Mouse (Mus musculus) forebrain, embryonic 14.5 days (tissue): ENCODE data around the gene Syngr2. TPM values are rescaled to one million over a fixed set of nuclear protein-coding genes. Genes with fewer than 3 reads are reported as not detected.
A peak's percentile ranks its signal among the peaks of the same experiment; 100 is the strongest.

ENCODE experiments used
- ATAC-seq: fragments of 200-750 bp; cut with Nextera tagmentation; 2 replicates; pipeline ENCODE4 v1.8.0; 2017; ENCODE audit warnings: mild to moderate bottlenecking, moderate library complexity
- DNase-seq: peaks from one replicate; pipeline ENCODE4 v3.0.0-alpha.2; 2015; ENCODE audit warnings: low spot score
- H3K27ac ChIP-seq: fragments of 300-500 bp; sonication (generic); 2 replicates; pipeline ENCODE4 v1.5.1; 2014; ENCODE audit warnings: low read depth, mild to moderate bottlenecking, control low read depth, low read length, moderate library complexity
- H3K27me3 ChIP-seq: fragments of 300-500 bp; sonication (generic); replicated peaks from 2 replicates; pipeline ENCODE4 v1.6.1; 2014; ENCODE audit warnings: low read length, control low read depth, mixed read lengths; ENCODE audit not compliant: control insufficient read depth, insufficient read depth
- H3K36me3 ChIP-seq: fragments of 300-500 bp; sonication (generic); 2 replicates; pipeline ENCODE4 v1.6.1; 2014; ENCODE audit warnings: low read length, control low read depth; ENCODE audit not compliant: control insufficient read depth, insufficient read depth
- H3K4me1 ChIP-seq: fragments of 300-500 bp; sonication (generic); 2 replicates; pipeline ENCODE4 v1.6.1; 2014; ENCODE audit warnings: antibody characterized with exemption, low read length, control low read depth; ENCODE audit not compliant: control insufficient read depth, insufficient read depth
- H3K4me2 ChIP-seq: fragments of 300-500 bp; sonication (generic); 2 replicates; pipeline ENCODE4 v1.6.1; 2014; ENCODE audit warnings: mild to moderate bottlenecking, control low read depth, low read length
- H3K4me3 ChIP-seq: fragments of 300-500 bp; sonication (generic); 2 replicates; pipeline ENCODE4 v1.5.1; 2014; ENCODE audit warnings: low read depth, low read length, control low read depth
- H3K9ac ChIP-seq: fragments of 300-500 bp; sonication (generic); 2 replicates; pipeline ENCODE4 v1.6.1; 2014; ENCODE audit warnings: mild to moderate bottlenecking, low read length, control low read depth, moderate library complexity
- H3K9me3 ChIP-seq: fragments of 300-500 bp; sonication (generic); replicated peaks from 2 replicates; pipeline ENCODE4 v1.6.1; 2016; ENCODE audit warnings: low read length, control low read depth, mixed read lengths; ENCODE audit not compliant: control insufficient read depth
- WGBS: fragments of 180-500 bp; shearing (Covaris S2); extraction: QIAGEN DNeasy Blood & Tissue Kit; methylation state at CpG from one replicate; pipeline ENCODE4 v1.1.7; 2014; 5-methylcytosine and 5-hydroxymethylcytosine counted together
- polyA plus RNA-seq: library from polyadenylated mRNA; unstranded; fragments of >200 nt; fragmentation: Nextera tagmentation; extraction: Ambion mirVana; gene quantifications from 2 replicates; pipeline ENCODE4 v1.2.1, GENCODE M21; 2014

Gene Syngr2
- polyA plus RNA-seq, 1 experiment from 2014 or later = 20.7 TPM

- no peak overlapping the region for H3K27ac ChIP-seq
- peak; percentile 41 for DNase-seq
- H3K4me1 ChIP-seq = 0 out of 2 replicates have a peak, but pooled peaks cover 2% of the 10 kb centered on the region
- no peaks in the 10 kb centered on the region for H3K27me3 ChIP-seq
- ATAC-seq = peak; percentile 24; the same call in 1 of the 2 replicates
- H3K36me3 ChIP-seq = peaks cover 30% of the 10 kb centered on the region
- H3K4me2 ChIP-seq = no peak overlapping the region
- H3K9ac ChIP-seq = no peak overlapping the region
- WGBS = 56% methylated on average over 7 of the region's 7 CpGs
- no peak overlapping the region for H3K4me3 ChIP-seq
- no peaks in the 10 kb centered on the region for H3K9me3 ChIP-seq
Observed at GRCm38 (mm10) chr11:117769683-117770047, 39.8 kb upstream of the Syngr2 start.

- Histone ChIP-seq H3K36me3 (0 out of 2 replicates have a peak, but pooled peaks cover 23% of the 10 kb centered on the region), H3K27me3 (no peaks in the 10 kb centered on the region), H3K27ac (no peak overlapping the region), H3K9me3 (no peaks in the 10 kb centered on the region), H3K4me1 (0 out of 2 replicates have a peak, but pooled peaks cover 2% of the 10 kb centered on the region), H3K9ac (no peak overlapping the region), H3K4me3 (no peak overlapping the region), H3K4me2 (no peak overlapping the region)
- WGBS = 87% methylated on average over 10 of the region's 10 CpGs
- no peak for ATAC-seq
- no peak for DNase-seq
Observed at GRCm38 (mm10) chr11:117770407-117770806, 39.1 kb upstream of the Syngr2 start.

GRCm38 (mm10) chr11:117772352-117772751, 37.1 kb upstream of the Syngr2 start:
- Histone ChIP-seq H3K27me3 (no peaks in the 10 kb centered on the region), H3K27ac (no peak overlapping the region), H3K4me2 (no peak overlapping the region), H3K9ac (no peak overlapping the region), H3K36me3 (0 out of 2 replicates have a peak, but pooled peaks cover 6% of the 10 kb centered on the region), H3K4me1 (0 out of 2 replicates have a peak, but pooled peaks cover 2% of the 10 kb centered on the region), H3K4me3 (no peak overlapping the region), H3K9me3 (no peaks in the 10 kb centered on the region)
- WGBS = 91% methylated on average over 7 of the region's 7 CpGs
- DNase-seq = no peak
- ATAC-seq = no peak

- Histone ChIP-seq H3K36me3 (no peaks in the 10 kb centered on the region), H3K9me3 (no peaks in the 10 kb centered on the region), H3K4me2 (no peak overlapping the region), H3K27ac (no peak overlapping the region), H3K4me3 (no peak overlapping the region), H3K4me1 (peaks cover 1% of the 10 kb centered on the region), H3K27me3 (peaks cover 6% of the 10 kb centered on the region), H3K9ac (no peak overlapping the region)
- DNase-seq = no peak
- 96% methylated on average over 10 of the region's 10 CpGs for WGBS
- no peak for ATAC-seq
Observed at GRCm38 (mm10) chr11:117774925-117775324, 34.5 kb upstream of the Syngr2 start.

- Histone ChIP-seq H3K36me3 (no peaks in the 10 kb centered on the region), H3K4me1 (peaks cover 6% of the 10 kb centered on the region), H3K9me3 (no peaks in the 10 kb centered on the region), H3K9ac (no peak overlapping the region), H3K4me2 (no peak overlapping the region), H3K4me3 (no peak overlapping the region), H3K27me3 (peaks cover 12% of the 10 kb centered on the region), H3K27ac (no peak overlapping the region)
- 95% methylated on average over 13 of the region's 13 CpGs for WGBS
- DNase-seq (no peak), ATAC-seq (no peak)
Observed at GRCm38 (mm10) chr11:117775540-117775939, 33.9 kb upstream of the Syngr2 start.

- H3K36me3 ChIP-seq = no peaks in the 10 kb centered on the region
- H3K4me2 ChIP-seq = no peak overlapping the region
- 92% methylated on average over 14 of the region's 14 CpGs for WGBS
- H3K4me3 ChIP-seq = no peak overlapping the region
- H3K9ac ChIP-seq = no peak overlapping the region
- H3K27ac ChIP-seq = no peak overlapping the region
- H3K27me3 ChIP-seq = peaks cover 19% of the 10 kb centered on the region
- H3K9me3 ChIP-seq = no peaks in the 10 kb centered on the region
- ATAC-seq = no peak
- H3K4me1 ChIP-seq = peaks cover 6% of the 10 kb centered on the region
- DNase-seq = no peak
Observed at GRCm38 (mm10) chr11:117776085-117776792, 33.2 kb upstream of the Syngr2 start.

- no peak overlapping the region for H3K27ac ChIP-seq
- no peaks in the 10 kb centered on the region for H3K9me3 ChIP-seq
- H3K27me3 ChIP-seq = peaks cover 28% of the 10 kb centered on the region
- no peak overlapping the region for H3K4me3 ChIP-seq
- no peaks in the 10 kb centered on the region for H3K36me3 ChIP-seq
- no peak for DNase-seq
- no peak overlapping the region for H3K9ac ChIP-seq
- no peak for ATAC-seq
- peaks cover 6% of the 10 kb centered on the region for H3K4me1 ChIP-seq
- no peak overlapping the region for H3K4me2 ChIP-seq
- WGBS = 86% methylated on average over 5 of the region's 5 CpGs
Observed at GRCm38 (mm10) chr11:117777111-117777510, 32.4 kb upstream of the Syngr2 start.

GRCm38 (mm10) chr11:117778031-117778430, 31.4 kb upstream of the Syngr2 start:
- Histone ChIP-seq H3K4me3 (no peak overlapping the region), H3K4me2 (no peak overlapping the region), H3K27me3 (peaks cover 36% of the 10 kb centered on the region), H3K9me3 (no peaks in the 10 kb centered on the region), H3K36me3 (no peaks in the 10 kb centered on the region), H3K4me1 (peaks cover 6% of the 10 kb centered on the region), H3K9ac (no peak overlapping the region), H3K27ac (no peak overlapping the region)
- no peak for ATAC-seq
- DNase-seq = no peak
- 94% methylated on average over 11 of the region's 11 CpGs for WGBS

GRCm38 (mm10) chr11:117778851-117779433, 30.5 kb upstream of the Syngr2 start:
- DNase-seq (no peak), ATAC-seq (no peak)
- Histone ChIP-seq H3K27ac (0 out of 2 replicates have a peak overlapping the region, but pooled peaks have one; percentile 6), H3K9me3 (no peaks in the 10 kb centered on the region), H3K4me1 (peaks cover 6% of the 10 kb centered on the region), H3K36me3 (no peaks in the 10 kb centered on the region), H3K27me3 (peaks cover 40% of the 10 kb centered on the region), H3K4me2 (peak overlapping the region; percentile 48; the same call in 1 of the 2 replicates), H3K4me3 (no peak overlapping the region), H3K9ac (peak overlapping the region; percentile 43; the same call in 1 of the 2 replicates)
- WGBS = 81% methylated on average over 12 of the region's 12 CpGs
